Mouse (Mus musculus): Measurements from ENCODE around the gene Orc3.

Gene Orc3

GRCm38 (mm10) chr4:34583427-34583826, 31.3 kb downstream of the Orc3 start:
- in situ Hi-C loops (cut with MboI; ENCODE audit: unreplicated experiment in 2 of 2), result loop anchor here in 1 of 2 experiments (25.0 kb wide), 1 partner anchor 329 kb away; no protein-coding TSS in a partner anchor

- in situ Hi-C loops (cut with MboI; ENCODE audit: unreplicated experiment in 2 of 2), result loop anchor here in 1 of 2 experiments (25.0 kb wide), 1 partner anchor 330 kb away; no protein-coding TSS in a partner anchor
These were observed 32.3 kb downstream of the Orc3 start for GRCm38 (mm10) chr4:34582476-34582875.

- in situ Hi-C loops (cut with MboI; ENCODE audit: unreplicated experiment in 2 of 2), result loop anchor here in 1 of 2 experiments (25.0 kb wide), 1 partner anchor 330 kb away; no protein-coding TSS in a partner anchor
These were observed 32.8 kb downstream of the Orc3 start for GRCm38 (mm10) chr4:34581990-34582389.

GRCm38 (mm10) chr4:34581489-34581888, 33.3 kb downstream of the Orc3 start:
- in situ Hi-C loops (cut with MboI; ENCODE audit: unreplicated experiment in 2 of 2), result loop anchor here in 1 of 2 experiments (25.0 kb wide), 1 partner anchor 331 kb away; no protein-coding TSS in a partner anchor

- in situ Hi-C loops (cut with MboI; ENCODE audit: unreplicated experiment in 2 of 2), result loop anchor here (10.0 to 25.0 kb wide), 2 partner anchors 333 to 336 kb away; no protein-coding TSS in a partner anchor
These were observed 35.5 kb downstream of the Orc3 start for GRCm38 (mm10) chr4:34579215-34579614.

GRCm38 (mm10) chr4:34577028-34577427, 37.7 kb downstream of the Orc3 start:
- in situ Hi-C loops (cut with MboI; ENCODE audit: unreplicated experiment in 2 of 2), result loop anchor here (10.0 to 25.0 kb wide), 2 partner anchors 335 to 338 kb away; no protein-coding TSS in a partner anchor

- in situ Hi-C loops (cut with MboI; ENCODE audit: unreplicated experiment in 2 of 2), result loop anchor here in 1 of 2 experiments (10.0 kb wide), 1 partner anchor 342 kb away; no protein-coding TSS in a partner anchor
These were observed 41.9 kb downstream of the Orc3 start for GRCm38 (mm10) chr4:34572876-34573275.

GRCm38 (mm10) chr4:34566226-34566625, 48.5 kb downstream of the Orc3 start:
- in situ Hi-C loops (cut with MboI; ENCODE audit: unreplicated experiment in 2 of 2), result loop anchor here in 1 of 2 experiments (5.0 kb wide), 1 partner anchor 1179 kb away; no protein-coding TSS in a partner anchor

GRCm38 (mm10) chr4:34560971-34561370, 53.8 kb downstream of the Orc3 start:
- in situ Hi-C loops (cut with MboI; ENCODE audit: unreplicated experiment in 2 of 2), result no loop called here

GRCm38 (mm10) chr4:34556183-34556582, 58.6 kb downstream of the Orc3 start:
- in situ Hi-C loops (cut with MboI; ENCODE audit: unreplicated experiment in 2 of 2), result loop anchor here in 1 of 2 experiments (10.0 kb wide), 1 partner anchor 1161 kb away; no protein-coding TSS in a partner anchor

GRCm38 (mm10) chr4:34555604-34556003, 59.1 kb downstream of the Orc3 start:
- in situ Hi-C loops (cut with MboI; ENCODE audit: unreplicated experiment in 2 of 2), result loop anchor here in 1 of 2 experiments (10.0 kb wide), 1 partner anchor 1161 kb away; no protein-coding TSS in a partner anchor

- in situ Hi-C loops (cut with MboI; ENCODE audit: unreplicated experiment in 2 of 2), result loop anchor here in 1 of 2 experiments (10.0 kb wide), 1 partner anchor 1160 kb away; no protein-coding TSS in a partner anchor
These were observed 60.1 kb downstream of the Orc3 start for GRCm38 (mm10) chr4:34554596-34554995.

- in situ Hi-C loops (cut with MboI; ENCODE audit: unreplicated experiment in 2 of 2), result loop anchor here in 1 of 2 experiments (10.0 kb wide), 1 partner anchor 1157 kb away; no protein-coding TSS in a partner anchor
These were observed 62.8 kb downstream of the Orc3 start for GRCm38 (mm10) chr4:34551966-34552365.

GRCm38 (mm10) chr4:34551098-34551809, 63.5 kb downstream of the Orc3 start:
- in situ Hi-C loops (cut with MboI; ENCODE audit: unreplicated experiment in 2 of 2), result loop anchor here in 1 of 2 experiments (10.0 kb wide), 1 partner anchor 1156 kb away; no protein-coding TSS in a partner anchor

- in situ Hi-C loops (cut with MboI; ENCODE audit: unreplicated experiment in 2 of 2), result loop anchor here in 1 of 2 experiments (10.0 kb wide), 1 partner anchor 1156 kb away; no protein-coding TSS in a partner anchor
These were observed 64.0 kb downstream of the Orc3 start, which contains the start of gene Akirin2 for GRCm38 (mm10) chr4:34550748-34551097. Akirin2 (plus strand) TSS chr4:34550937.

- in situ Hi-C loops (cut with MboI; ENCODE audit: unreplicated experiment in 2 of 2), result loop anchor here in 1 of 2 experiments (10.0 kb wide), 1 partner anchor 1155 kb away; no protein-coding TSS in a partner anchor
These were observed 64.6 kb downstream of the Orc3 start for GRCm38 (mm10) chr4:34549981-34550747.

GRCm38 (mm10) chr4:34529941-34530340, 84.8 kb downstream of the Orc3 start:
- in situ Hi-C loops (cut with MboI; ENCODE audit: unreplicated experiment in 2 of 2), result no loop called here

GRCm38 (mm10) chr4:34529379-34529778, 85.4 kb downstream of the Orc3 start:
- in situ Hi-C loops (cut with MboI; ENCODE audit: unreplicated experiment in 2 of 2), result no loop called here

GRCm38 (mm10) chr4:34528430-34529100, 86.2 kb downstream of the Orc3 start:
- in situ Hi-C loops (cut with MboI; ENCODE audit: unreplicated experiment in 2 of 2), result no loop called here

GRCm38 (mm10) chr4:34526771-34527170, 88.0 kb downstream of the Orc3 start:
- in situ Hi-C loops (cut with MboI; ENCODE audit: unreplicated experiment in 2 of 2), result no loop called here

Data from v-Abl transformed pro-B cells (cell line).